Mouse (Mus musculus) mesoderm, embryonic 11.5 days (tissue): ENCODE results near the gene Trio.

Experiments used
- DNase-seq: peaks from one replicate; pipeline ENCODE4 v3.0.0-alpha.2; 2012; ENCODE audit warnings: low read depth, low spot score

Trio gene

GRCm38 (mm10) chr15:28025447-28026166, at the start of gene Trio:
Gene Trio, minus strand, starts transcription at chr15:28025848.
- peak; percentile 96 for DNase-seq

- DNase-seq, result no peak
Measured at GRCm38 (mm10) chr15:28074416-28074970, 48.8 kb upstream of the Trio start.

GRCm38 (mm10) chr15:28071601-28072000, 46.0 kb upstream of the Trio start:
- DNase-seq, result no peak

- peak; percentile 24 for DNase-seq
Measured at GRCm38 (mm10) chr15:28070771-28071419, 45.2 kb upstream of the Trio start.

GRCm38 (mm10) chr15:28070221-28070620, 44.6 kb upstream of the Trio start:
- DNase-seq, result no peak

- peak; percentile 31 for DNase-seq
Measured at GRCm38 (mm10) chr15:28067373-28067772, 41.7 kb upstream of the Trio start.

- no peak for DNase-seq
Measured at GRCm38 (mm10) chr15:28066468-28066867, 40.8 kb upstream of the Trio start.

- no peak for DNase-seq
Measured at GRCm38 (mm10) chr15:28065572-28065971, 39.9 kb upstream of the Trio start.

- no peak for DNase-seq
Measured at GRCm38 (mm10) chr15:28064733-28065088, 39.1 kb upstream of the Trio start.

GRCm38 (mm10) chr15:28064081-28064732, 38.6 kb upstream of the Trio start:
- DNase-seq, result no peak

GRCm38 (mm10) chr15:28063466-28063865, 37.8 kb upstream of the Trio start:
- no peak for DNase-seq

GRCm38 (mm10) chr15:28062016-28062415, 36.4 kb upstream of the Trio start:
- DNase-seq, result no peak

- no peak for DNase-seq
Measured at GRCm38 (mm10) chr15:28060977-28061376, 35.3 kb upstream of the Trio start.

- peak; percentile 41 for DNase-seq
Measured at GRCm38 (mm10) chr15:28060423-28060822, 34.8 kb upstream of the Trio start.

GRCm38 (mm10) chr15:28057545-28057944, 31.9 kb upstream of the Trio start:
- no peak for DNase-seq

- DNase-seq, result no peak
Measured at GRCm38 (mm10) chr15:28054731-28055130, 29.1 kb upstream of the Trio start.

- DNase-seq, result no peak
Measured at GRCm38 (mm10) chr15:28054111-28054510, 28.5 kb upstream of the Trio start.

GRCm38 (mm10) chr15:28053226-28053625, 27.6 kb upstream of the Trio start:
- DNase-seq, result no peak

GRCm38 (mm10) chr15:28051811-28052210, 26.2 kb upstream of the Trio start:
- DNase-seq, result no peak

- DNase-seq, result peak; percentile 60
Measured at GRCm38 (mm10) chr15:28051104-28051625, 25.5 kb upstream of the Trio start.

GRCm38 (mm10) chr15:28047711-28048110, 22.1 kb upstream of the Trio start:
- DNase-seq, result no peak

GRCm38 (mm10) chr15:28041158-28041865, 15.7 kb upstream of the Trio start:
- no peak for DNase-seq
